Mouse (Mus musculus): ENCODE results near the gene Supt5. TPM values are rescaled to one million over a fixed set of nuclear protein-coding genes. Genes with fewer than 3 reads are reported as not detected.
A peak's percentile ranks its signal among the peaks of the same experiment; 100 is the strongest.

The Supt5 gene
- polyA plus RNA-seq, 1 experiment from 2014 or later: 35.2 TPM

DNA sequence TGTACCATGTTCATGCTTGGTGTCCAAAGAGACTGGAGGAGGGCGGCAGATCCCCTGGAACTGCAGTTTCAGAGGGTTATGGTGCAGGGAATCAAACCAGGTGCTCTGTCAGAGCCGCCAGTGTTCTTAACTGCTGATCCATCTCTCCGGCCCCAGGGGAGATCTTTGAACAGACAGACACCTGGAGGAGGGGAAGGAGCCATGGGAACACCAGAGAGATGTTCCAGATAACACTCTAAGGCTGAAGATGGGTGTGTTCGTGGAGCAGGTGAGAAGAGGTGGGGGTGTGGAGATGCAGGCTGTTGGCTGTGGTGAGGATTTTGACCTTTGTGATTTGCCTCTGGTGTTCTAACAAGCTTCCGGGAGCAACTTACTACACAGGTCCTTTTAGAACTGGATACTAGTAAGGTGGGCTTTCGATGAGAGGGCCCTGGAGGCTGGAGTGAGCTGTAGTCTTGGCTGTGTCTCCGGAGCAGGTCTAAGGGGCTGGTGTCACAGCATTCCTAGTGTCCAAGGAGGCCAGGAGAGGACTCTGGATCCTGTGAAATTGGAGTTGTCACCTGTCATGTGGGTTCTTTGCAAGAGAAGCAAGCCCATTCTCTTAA is 35.4 kb upstream of the Supt5 start:
- Histone ChIP-seq H3K4me2 (0 out of 2 replicates have a peak overlapping the region, but pooled peaks have one; percentile 91), H3K9me3 (replicated peaks) (no peaks in the 10 kb centered on the region), H3K4me1 (replicated peaks) (peaks cover 86% of the 10 kb centered on the region), H3K27ac (peak overlapping the region; percentile 91), H3K9ac (no peak overlapping the region), H3K27me3 (peaks cover 18% of the 10 kb centered on the region; the same call in 1 of the 2 replicates), H3K4me3 (replicated peaks) (no peak overlapping the region), H3K36me3 (peaks cover 10% of the 10 kb centered on the region)
- 77% methylated on average over 7 of the region's 7 CpGs for WGBS (ENCODE audit: insufficient replicate concordance)
- DNase-seq: no peak
- ATAC-seq (ENCODE audit: low read depth): no peak

DNA sequence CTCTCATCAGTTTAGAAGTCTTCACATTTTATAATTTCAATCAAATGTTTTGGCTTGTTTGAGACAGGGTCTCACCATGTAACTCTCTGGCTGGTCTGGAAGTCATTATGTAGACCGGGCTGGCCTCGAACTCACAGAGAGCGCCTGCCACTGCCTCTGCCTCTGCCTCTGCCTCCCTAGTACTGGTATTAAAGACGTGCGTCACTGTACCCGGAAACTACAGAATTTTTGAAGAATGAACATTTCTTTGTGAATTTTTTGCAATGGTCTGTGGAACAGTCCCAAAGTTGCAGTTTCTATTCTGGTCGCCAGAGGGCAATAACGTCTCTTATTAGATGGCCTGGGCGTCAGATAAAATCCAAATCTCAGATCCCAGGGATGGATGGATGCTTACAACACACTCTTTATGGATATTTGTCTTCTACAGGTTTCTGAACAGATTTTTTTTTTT is 34.6 kb upstream of the Supt5 start:
- peaks cover 78% of the 10 kb centered on the region for H3K4me1 ChIP-seq (replicated peaks)
- WGBS (ENCODE audit: insufficient replicate concordance): 1% methylated on average over 9 of the region's 9 CpGs
- H3K27ac ChIP-seq: peak overlapping the region; percentile 86
- H3K4me3 ChIP-seq (replicated peaks): peak overlapping the region; percentile 73
- ATAC-seq (ENCODE audit: low read depth) (peak; percentile 1; the same call in 1 of the 2 replicates), DNase-seq (peak; percentile 65)
- peaks cover 18% of the 10 kb centered on the region; the same call in 1 of the 2 replicates for H3K27me3 ChIP-seq
- peak overlapping the region; percentile 71 for H3K9ac ChIP-seq
- peaks cover 16% of the 10 kb centered on the region for H3K36me3 ChIP-seq
- H3K4me2 ChIP-seq: peak overlapping the region; percentile 98
- H3K9me3 ChIP-seq (replicated peaks): no peaks in the 10 kb centered on the region

GRCm38 (mm10) chr7:28372251-28373108 is 33.9 kb upstream of the Supt5 start, which contains the start of gene Plekhg2:
TSS of gene Plekhg2 (minus strand) at chr7:28372599.
- Histone ChIP-seq H3K27me3 (peaks cover 18% of the 10 kb centered on the region; the same call in 1 of the 2 replicates), H3K9ac (peak within 1 kb of the TSS; percentile 81), H3K4me1 (replicated peaks) (peaks cover 72% of the 10 kb centered on the region), H3K4me2 (peak within 1 kb of the TSS; percentile 98), H3K36me3 (peaks cover 13% of the 10 kb centered on the region), H3K27ac (peak within 1 kb of the TSS; percentile 86), H3K4me3 (replicated peaks) (peak within 1 kb of the TSS; percentile 73), H3K9me3 (replicated peaks) (no peaks in the 10 kb centered on the region)
- ATAC-seq (ENCODE audit: low read depth) (peak; percentile 83), DNase-seq (peak; percentile 95)
- whole genome bisulfite sequencing (ENCODE audit: insufficient replicate concordance): under 1% methylated on average over 63 of the region's 66 CpGs

DNA sequence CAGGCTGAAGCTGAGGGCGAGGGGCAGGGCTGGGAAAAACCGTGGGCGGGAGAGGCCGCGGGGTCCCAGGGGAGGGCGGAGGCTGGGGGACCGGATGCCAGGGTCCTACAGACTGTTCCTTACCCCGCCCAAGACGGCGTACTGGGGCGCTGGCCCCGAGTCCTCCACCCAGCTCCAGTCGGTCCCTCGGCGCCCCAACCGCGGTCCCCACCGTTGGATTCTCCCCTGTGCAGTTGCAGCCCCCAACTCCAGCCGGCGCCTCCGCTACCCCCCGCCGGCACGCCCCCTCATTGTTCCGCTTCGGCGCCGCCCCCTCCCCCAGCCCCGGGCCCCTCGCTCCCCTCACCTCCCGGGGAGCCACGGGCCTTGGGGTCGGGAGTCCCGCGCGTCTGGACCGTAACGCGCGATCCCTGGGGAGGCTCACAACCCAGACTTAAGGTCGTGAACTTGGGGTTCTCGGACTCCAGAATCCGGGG is 33.0 kb upstream of the Supt5 start:
- peaks cover 63% of the 10 kb centered on the region for H3K4me1 ChIP-seq (replicated peaks)
- no peak for ATAC-seq (ENCODE audit: low read depth)

GRCm38 (mm10) chr7:28370977-28371513 is 32.5 kb upstream of the Supt5 start:
- Histone ChIP-seq H3K9ac (peak overlapping the region; percentile 81), H3K4me1 (replicated peaks) (peaks cover 58% of the 10 kb centered on the region), H3K4me3 (replicated peaks) (peak overlapping the region; percentile 73), H3K4me2 (peak overlapping the region; percentile 98), H3K9me3 (replicated peaks) (no peaks in the 10 kb centered on the region), H3K27ac (peak overlapping the region; percentile 86), H3K27me3 (peaks cover 18% of the 10 kb centered on the region; the same call in 1 of the 2 replicates), H3K36me3 (peaks cover 12% of the 10 kb centered on the region)
- DNase-seq: no peak
- ATAC-seq (ENCODE audit: low read depth): no peak
- 14% methylated on average over 11 of the region's 11 CpGs for WGBS (ENCODE audit: insufficient replicate concordance)

More for the DNA sequence above, 33.0 kb upstream of the Supt5 start:
- H3K4me2 ChIP-seq: peak overlapping the region; percentile 98
- peaks cover 11% of the 10 kb centered on the region for H3K36me3 ChIP-seq
- H3K27me3 ChIP-seq: peaks cover 18% of the 10 kb centered on the region; the same call in 1 of the 2 replicates
- peak overlapping the region; percentile 73 for H3K4me3 ChIP-seq (replicated peaks)
- under 1% methylated on average over 43 of the region's 43 CpGs for WGBS (ENCODE audit: insufficient replicate concordance)
- H3K9me3 ChIP-seq (replicated peaks): no peaks in the 10 kb centered on the region
- H3K9ac ChIP-seq: peak overlapping the region; percentile 81
- no peak for DNase-seq
- peak overlapping the region; percentile 86 for H3K27ac ChIP-seq

GRCm38 (mm10) chr7:28370051-28370450 is 31.5 kb upstream of the Supt5 start:
- WGBS (ENCODE audit: insufficient replicate concordance): 84% methylated on average over 14 of the region's 14 CpGs
- ATAC-seq (ENCODE audit: low read depth) (no peak), DNase-seq (no peak)
- H3K4me2 ChIP-seq: peak overlapping the region; percentile 98
- H3K4me1 ChIP-seq (replicated peaks): peaks cover 50% of the 10 kb centered on the region
- H3K27ac ChIP-seq: no peak overlapping the region
- peaks cover 18% of the 10 kb centered on the region; the same call in 1 of the 2 replicates for H3K27me3 ChIP-seq
- peak overlapping the region; percentile 73; the same call in 1 of the 2 replicates for H3K4me3 ChIP-seq (replicated peaks)
- H3K36me3 ChIP-seq: peaks cover 14% of the 10 kb centered on the region
- 0 out of 2 replicates have a peak overlapping the region, but pooled peaks have one; percentile 81 for H3K9ac ChIP-seq
- no peaks in the 10 kb centered on the region for H3K9me3 ChIP-seq (replicated peaks)

DNA sequence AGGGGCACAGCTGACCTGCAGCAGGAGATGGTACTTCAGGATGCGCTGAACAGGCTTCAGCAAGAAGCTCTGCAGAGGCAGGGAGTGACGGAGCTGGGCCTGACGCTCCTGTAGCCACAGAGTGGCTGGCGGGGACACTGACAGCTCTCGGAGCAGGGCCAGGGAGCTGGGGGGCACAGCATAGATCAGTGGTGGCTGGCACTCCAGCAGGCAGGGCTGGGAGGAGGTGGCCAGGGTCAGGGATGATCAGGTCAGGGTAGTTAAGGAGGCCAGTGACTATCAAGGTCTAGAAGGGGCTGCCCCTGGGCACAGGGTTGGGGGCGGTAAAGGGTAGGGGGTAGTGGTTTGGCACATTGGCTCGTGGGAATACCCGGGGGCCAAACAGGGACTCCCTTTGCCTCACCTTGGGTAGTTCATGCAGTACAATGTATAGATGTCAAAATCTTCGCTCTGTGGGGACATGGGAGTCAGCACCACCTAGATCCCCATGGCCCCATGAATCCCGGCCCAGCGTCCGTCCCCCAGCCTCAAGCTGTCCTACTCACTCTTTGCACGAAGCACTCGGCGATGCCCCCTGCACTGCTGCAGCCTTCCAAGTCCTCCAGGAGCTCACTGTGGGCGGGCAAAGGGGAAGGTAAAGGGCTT is 29.9 kb upstream of the Supt5 start:
- no peak overlapping the region for H3K9ac ChIP-seq
- no peaks in the 10 kb centered on the region for H3K9me3 ChIP-seq (replicated peaks)
- no peak overlapping the region for H3K27ac ChIP-seq
- H3K4me2 ChIP-seq: no peak overlapping the region
- no peak for ATAC-seq (ENCODE audit: low read depth)
- WGBS (ENCODE audit: insufficient replicate concordance): 73% methylated on average over 16 of the region's 16 CpGs
- H3K36me3 ChIP-seq: peaks cover 14% of the 10 kb centered on the region
- H3K27me3 ChIP-seq: peaks cover 18% of the 10 kb centered on the region; the same call in 1 of the 2 replicates
- peaks cover 33% of the 10 kb centered on the region for H3K4me1 ChIP-seq (replicated peaks)
- no peak for DNase-seq
- no peak overlapping the region for H3K4me3 ChIP-seq (replicated peaks)

- peaks cover 18% of the 10 kb centered on the region; the same call in 1 of the 2 replicates for H3K27me3 ChIP-seq
- H3K4me3 ChIP-seq (replicated peaks): no peak overlapping the region
- H3K9ac ChIP-seq: no peak overlapping the region
- H3K4me1 ChIP-seq (replicated peaks): peaks cover 28% of the 10 kb centered on the region
- H3K4me2 ChIP-seq: no peak overlapping the region
- WGBS (ENCODE audit: insufficient replicate concordance): 76% methylated on average over 16 of the region's 16 CpGs
- no peak for ATAC-seq (ENCODE audit: low read depth)
- H3K27ac ChIP-seq: no peak overlapping the region
- DNase-seq: no peak
- peaks cover 14% of the 10 kb centered on the region for H3K36me3 ChIP-seq
- no peaks in the 10 kb centered on the region for H3K9me3 ChIP-seq (replicated peaks)
These were observed 29.2 kb upstream of the Supt5 start for GRCm38 (mm10) chr7:28367663-28368275.

DNA sequence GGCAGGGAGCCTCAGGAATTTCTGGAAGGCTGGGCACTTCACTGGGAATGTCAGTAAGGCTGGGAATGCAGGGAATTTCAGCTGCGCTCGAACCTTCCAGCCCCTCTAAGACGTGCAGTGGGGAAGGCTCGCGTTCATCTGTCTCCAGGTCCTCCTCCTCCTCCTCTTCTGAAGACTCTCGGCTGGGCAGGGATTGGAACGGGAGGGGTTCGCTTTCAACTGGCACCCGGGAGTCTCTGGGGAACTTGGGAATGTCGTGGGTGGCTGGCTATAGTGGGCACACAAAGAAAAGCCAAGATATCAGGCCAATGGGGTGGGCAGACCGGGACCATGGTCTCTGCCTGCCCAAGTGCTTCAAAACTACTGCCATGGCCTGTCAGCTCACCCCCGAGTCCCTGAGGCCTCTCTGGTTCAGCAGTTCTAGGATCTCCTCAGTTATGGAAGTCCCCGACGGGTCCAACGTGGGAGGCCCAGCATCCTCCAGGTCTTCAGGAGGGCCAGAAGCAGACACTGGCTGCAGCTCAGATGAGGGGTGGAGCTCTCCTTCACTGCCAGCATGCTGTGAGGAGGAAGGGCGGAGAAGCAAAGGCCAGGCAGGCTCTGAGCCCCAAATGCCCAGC is 24.0 kb upstream of the Supt5 start:
- peaks cover 31% of the 10 kb centered on the region for H3K36me3 ChIP-seq

More for the DNA sequence above, 24.0 kb upstream of the Supt5 start:
- no peak for ATAC-seq (ENCODE audit: low read depth)
- WGBS (ENCODE audit: insufficient replicate concordance): 72% methylated on average over 16 of the region's 16 CpGs
- no peak for DNase-seq
- Histone ChIP-seq H3K9ac (no peak overlapping the region), H3K9me3 (replicated peaks) (no peaks in the 10 kb centered on the region), H3K27ac (no peak overlapping the region), H3K27me3 (no peaks in the 10 kb centered on the region), H3K4me2 (no peak overlapping the region), H3K4me3 (replicated peaks) (no peak overlapping the region), H3K4me1 (replicated peaks) (peaks cover 16% of the 10 kb centered on the region)
